Mouse (Mus musculus) gastrocnemius, postnatal 10 days (tissue): ENCODE results near the gene Dclk3. TPM values are rescaled to one million over a fixed set of nuclear protein-coding genes. Genes with fewer than 3 reads are reported as not detected.

Experiments used
- DNase-seq: peaks from one replicate; pipeline ENCODE4 v3.0.0; 2021; ENCODE audit warnings: mixed read lengths
- total RNA-seq, 2 experiments: library from RNA; stranded (reverse); gene quantifications; 2 replicates each; pipeline ENCODE4 v1.2.3; 2021

Gene Dclk3
- total RNA-seq, 2 experiments from 2014 or later: 1.2 to 1.4 TPM

DNA sequence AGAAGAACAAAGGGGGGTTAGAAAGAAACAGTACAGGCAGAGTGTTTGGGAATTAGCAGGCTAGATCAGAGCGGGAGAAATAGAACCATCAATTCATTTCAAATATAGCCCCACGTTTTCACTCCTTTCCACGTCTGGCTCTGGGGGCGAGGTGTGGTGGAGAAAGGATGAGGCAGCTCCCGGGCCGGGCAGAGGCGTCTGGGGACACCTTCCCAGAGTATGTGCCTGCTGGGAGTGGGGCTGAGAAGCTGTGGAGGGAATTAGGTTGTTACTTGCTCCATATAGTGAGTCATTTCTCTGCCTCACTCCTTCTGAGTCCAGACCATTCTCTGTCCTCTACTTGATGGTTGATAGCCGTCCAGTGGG is 938 bp downstream of the Dclk3 start:
- DNase-seq: no peak

DNA sequence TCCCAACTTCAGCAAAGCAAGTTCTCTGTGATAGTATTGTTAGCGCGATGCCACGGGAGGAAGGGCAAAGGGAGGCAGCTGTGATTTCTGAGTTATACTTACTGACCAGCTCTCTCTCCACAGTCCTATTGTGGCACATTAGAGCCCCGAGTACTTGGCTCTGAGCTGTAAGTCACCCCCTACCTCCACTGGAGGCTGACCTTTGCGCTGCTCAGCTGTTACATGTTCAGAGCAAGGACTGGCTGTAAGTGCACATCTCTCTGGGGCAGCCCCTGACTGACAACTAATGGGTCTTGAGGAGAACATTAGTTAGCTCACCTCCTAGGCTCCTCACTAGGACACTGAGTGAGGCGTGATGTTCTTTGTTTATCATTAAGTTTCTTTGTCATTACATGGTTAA is 1.6 kb downstream of the Dclk3 start:
- no peak for DNase-seq

DNA sequence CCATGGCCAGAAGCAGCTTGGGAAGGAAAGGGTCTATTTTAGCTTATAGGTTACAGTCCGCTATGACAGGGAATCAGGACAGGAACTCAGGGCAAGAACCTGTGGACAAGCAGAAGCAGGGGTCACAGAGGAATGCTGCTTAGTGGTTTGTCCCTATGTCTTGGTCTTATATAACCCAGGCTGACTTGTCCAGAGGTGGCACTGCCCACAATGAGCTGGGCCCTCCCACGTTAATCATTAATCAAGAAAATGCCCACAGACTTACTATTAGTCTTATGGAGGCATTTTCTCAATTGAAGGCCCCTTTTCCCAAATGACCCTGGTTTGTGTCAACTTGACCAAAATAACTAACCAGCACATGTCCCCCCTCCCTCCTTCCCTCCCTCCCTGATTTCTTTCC is 2.3 kb downstream of the Dclk3 start:
- DNase-seq: no peak

DNA sequence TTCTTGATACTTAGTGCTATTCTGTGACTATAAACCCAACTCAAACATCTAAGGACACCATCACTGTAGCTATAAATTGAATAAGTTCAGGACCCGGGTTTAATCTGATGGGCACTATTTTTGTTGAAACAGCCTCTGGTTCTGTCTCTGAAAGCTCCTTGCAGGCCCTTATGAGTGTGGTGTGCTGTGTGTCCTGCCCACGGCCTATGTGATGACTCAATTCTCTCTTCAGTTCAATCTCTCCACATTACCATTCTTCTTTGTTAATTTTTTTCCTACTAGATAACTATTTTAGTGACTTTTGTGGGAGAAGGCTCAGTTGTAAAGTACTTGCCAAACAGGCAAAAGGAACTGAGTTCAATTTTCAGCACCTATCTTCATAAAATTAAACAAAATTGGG is 7.3 kb downstream of the Dclk3 start:
- DNase-seq: no peak

DNA sequence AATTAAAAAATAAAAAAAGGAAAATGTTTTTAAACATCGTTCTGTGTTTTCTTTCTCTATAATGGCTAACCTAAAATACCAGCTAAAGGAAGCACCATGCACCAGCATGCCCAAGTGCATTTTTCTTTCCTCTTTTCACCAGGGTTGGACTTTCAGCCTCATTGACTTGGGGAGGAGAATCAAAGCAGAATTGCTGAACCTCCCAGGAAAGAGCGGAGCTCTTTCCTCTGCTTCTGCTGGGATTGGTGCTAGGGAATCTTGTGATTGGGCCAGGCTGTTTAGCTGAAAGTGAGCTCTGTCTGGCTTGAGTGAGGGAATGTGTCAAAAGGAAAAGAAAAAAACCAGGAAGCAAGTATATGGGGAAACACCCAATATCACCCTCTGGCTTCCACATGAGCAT is 10.1 kb downstream of the Dclk3 start:
- no peak for DNase-seq

DNA sequence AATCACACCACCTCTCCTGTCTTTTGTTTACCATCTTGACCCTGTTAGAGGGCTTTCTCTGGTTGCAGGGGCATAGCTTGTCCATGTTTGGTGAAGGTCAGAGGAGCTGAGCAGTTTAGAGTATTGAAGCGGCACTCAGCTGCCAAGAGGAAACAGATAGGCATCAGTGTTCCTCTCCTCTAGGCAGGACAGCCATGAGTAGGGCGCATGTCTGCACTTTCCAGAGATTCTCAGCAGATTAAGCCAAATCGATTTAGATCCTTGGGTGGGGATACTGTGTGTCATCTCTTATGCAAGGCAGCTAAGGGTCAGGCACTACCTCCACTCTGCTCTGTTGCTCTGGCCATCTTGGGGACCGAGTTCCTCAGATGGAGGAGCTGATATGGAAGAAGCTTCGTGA is 11.0 kb downstream of the Dclk3 start:
- DNase-seq: no peak

DNA sequence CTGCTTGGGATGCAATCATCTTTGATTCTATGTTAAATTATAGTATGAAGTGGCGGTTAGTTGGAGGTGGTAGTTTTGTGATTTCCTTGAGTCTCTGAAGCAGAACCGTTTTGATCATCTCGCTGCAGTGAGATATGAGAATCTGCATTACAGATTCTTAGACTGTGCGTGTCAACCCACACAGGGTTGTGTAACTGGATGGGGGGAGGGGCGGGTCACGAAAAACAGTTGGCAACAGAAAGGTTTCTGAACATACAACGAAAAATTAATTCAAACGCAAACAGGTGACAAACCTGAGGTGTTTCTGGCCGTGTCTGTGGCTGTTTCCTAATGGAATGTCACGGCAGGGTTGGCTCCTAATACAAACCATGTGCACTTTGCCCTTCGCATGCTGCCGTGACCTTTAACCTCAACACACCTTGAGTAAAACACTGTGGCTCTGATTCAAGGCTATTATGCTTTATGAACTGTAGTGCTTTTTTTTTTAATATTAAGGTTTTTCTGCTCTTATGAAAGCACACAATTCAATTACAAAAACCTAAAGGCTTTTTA is 12.0 kb downstream of the Dclk3 start:
- no peak for DNase-seq

DNA sequence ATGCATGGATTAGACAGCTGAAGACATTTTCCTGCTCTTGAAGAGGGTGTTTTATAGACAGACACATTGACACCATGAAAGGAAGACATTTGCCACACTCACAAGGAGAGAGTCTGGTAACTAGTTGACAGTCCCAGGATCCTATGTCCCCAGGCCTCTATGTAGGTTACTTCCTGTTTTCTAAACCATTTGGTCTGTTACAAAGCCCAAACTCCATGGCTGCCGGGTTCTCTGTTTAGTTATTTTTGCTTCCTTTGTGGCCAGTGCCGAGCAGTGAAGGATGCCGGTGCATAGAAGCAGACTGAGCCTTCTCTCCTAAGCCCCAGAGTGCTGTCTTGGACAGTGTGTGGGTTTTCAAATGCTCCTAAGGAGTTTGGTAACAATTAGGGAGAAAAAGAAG is 15.0 kb downstream of the Dclk3 start:
- no peak for DNase-seq

DNA sequence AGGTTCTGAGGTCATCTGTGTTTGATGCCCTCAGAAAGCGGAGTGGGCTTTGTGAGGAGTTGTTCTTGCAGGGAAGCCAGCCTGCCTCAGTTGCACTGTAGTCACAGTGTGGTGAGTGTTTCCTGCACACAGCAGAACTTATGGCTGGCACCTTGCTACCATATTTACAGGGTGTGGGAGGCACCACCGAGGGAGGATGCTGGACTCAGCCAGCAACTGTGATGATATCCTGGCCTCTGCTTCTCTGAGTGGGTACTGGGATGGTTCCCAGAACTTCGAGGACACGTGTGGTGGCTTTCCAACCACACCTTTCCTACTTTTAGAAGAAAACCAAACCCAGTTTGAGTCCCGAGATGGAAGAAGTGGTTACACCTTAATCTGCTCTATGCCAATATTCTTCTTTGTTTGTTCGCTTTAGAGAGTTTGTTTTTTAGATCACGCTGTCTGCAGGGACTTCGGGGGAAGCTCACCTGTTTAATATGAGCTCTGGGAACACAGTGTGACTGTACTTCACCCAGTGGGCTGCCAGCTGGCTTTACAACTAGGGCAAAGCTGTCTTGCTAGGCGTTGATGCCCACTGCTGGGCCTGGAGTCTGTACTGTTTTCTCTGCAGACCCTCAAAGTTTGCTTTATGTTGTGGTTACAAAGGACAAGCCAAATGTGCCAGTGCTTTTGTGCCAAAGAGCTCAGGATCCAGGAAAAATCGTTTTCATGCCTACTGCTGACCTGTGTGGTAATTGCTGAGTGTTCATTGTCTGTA is 18.5 kb downstream of the Dclk3 start:
- no peak for DNase-seq

DNA sequence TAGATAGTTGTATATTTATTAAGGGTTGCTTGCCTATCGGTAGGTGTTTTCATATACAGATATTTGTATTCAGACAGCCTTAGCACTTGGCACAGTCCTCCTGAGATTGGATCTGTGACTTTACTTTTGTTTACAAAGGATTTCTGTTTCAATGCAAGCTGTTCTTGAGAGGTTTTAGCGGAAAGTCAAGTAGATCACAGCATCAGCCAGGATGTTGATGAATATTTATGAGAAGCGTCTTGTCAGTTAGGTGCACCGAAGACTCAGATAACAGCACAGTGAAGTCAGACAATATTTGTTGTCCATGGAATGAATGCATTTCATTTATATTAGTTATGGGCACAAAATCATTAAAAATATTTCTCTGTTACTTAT is 19.0 kb downstream of the Dclk3 start:
- no peak for DNase-seq

DNA sequence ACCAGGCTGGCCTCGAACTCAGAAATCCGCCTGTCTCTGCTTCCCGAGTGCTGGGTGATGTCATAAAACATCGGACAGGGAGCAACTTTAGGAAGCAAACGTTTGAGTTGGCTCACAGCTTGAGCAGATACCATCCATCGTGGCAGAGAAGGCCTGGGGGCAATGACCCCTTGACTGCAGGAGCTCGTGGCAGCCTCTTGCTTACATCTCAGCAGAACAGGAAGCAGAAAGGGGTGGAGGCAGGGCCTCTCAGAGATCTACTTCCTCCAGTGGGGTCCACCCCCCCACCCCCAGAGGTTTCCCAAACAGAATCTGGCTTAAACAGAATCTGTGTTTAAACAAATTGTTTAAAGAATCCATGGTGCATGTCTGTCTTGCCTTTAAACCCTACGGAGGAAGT is 20.6 kb downstream of the Dclk3 start:
- no peak for DNase-seq

DNA sequence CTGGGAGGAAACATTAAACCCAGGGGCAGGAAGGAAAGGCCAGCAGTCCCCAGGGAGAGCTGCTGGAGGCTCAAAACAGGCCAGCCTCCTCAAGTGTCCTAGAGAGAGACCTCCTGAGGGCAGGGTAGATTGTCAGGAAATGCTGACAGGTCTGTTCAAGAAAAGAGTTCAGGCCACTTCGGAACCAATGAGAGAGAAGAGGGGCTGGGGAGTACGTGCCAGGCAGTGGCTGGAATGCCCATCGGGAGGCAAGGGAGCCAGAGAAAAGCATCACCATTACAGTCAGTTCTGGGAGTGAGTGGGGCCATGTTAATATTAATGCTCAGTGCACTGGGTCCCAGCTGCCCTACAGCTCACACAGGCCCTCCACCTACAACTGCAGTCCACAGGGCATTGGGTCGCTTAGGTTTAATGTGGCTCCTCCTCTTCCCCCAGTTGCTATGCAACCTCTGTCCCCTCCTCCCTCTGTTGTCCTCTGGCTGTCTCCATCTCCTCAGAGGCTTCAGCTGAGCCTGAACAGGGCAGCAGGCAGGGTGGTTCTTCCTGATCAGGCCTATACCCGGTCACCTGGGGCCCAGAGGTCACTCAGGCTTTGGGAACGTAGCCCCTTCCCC is 21.4 kb downstream of the Dclk3 start:
- no peak for DNase-seq

DNA sequence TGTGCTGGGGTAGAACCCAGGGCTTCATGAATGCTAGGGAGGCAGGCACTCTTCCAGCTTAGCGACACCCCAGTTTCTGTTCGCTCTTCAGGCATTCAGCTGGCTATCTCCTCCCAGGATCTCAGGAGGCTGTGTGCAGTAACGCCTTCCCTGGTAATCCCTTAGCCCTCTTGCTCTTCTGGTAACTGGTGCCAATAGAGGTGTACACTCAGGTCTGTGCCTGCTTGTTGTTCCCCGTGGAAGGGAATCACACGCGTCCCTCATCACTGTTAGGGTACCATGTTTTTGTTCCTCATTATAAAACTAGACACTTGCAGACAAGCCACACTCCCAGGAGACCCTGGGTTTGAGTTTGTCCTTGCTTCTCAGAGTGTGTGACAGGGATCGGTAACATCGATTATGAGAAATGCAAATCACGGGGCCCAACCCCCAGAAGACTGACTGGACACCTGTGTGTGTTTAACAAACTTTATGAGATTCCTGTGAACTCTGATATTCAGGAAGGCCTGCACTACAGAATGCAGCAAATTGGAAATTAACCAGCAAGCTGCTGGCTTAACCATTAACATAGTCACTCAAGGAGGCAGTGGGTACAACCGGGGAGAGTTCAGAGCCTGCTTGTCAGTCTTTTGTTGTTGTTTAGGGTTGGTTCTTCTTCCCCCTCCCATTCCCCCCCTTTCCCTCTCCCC is 22.7 kb downstream of the Dclk3 start:
- DNase-seq: no peak

DNA sequence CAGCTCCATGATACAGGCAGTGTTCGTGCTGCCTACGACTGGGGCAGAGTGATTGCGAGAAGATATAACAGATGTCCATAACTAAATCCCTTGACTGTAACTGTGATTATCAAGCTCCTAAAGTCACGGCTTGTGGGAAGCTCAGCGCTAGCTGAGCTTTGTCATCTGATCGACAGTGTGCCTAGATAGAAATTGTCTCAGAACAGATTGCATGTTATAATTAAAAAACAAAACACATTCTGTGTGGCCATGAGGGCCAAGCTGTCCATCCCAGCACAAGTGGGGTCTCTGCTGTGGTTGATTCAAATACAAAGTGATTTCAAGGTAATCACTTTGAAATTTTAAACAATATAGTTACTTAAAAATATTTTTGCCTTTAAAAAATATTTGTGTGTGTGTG is 26.8 kb downstream of the Dclk3 start:
- no peak for DNase-seq

DNA sequence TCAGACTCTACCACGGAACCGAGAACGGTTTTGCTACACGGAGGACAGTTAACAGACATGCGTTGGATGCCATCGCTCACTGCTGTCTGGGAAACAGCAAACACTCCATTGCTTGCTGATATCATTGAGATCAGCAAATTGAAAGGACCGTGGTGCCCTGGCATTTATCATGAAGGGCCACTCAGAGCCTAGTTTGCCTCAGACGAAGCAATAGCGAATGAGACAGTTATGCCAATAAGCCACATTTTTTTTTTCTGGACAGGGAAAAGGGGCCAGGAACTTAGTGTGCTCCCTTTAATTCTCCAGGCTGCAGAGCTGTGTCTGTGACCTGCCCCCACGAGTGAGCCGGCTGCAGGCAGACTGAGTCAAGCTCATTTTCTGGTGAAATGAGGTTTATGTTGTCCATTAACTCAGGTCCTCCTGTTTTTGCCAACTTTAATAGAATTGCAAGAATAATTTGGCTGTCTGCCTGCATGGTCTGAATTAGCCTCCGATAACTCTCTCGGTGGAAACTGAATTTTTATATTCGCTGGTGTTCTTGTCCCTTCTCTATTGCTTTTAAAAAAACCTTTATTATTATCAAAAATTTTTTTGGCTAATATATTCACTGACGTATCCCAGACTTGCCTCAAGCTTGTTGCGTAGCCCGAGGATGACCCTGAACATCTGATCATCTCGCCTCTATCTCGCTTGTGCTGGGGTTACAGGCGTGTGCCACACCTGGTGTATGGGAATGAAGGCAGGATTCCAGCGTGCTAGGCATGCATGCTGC is 35.0 kb downstream of the Dclk3 start:
- DNase-seq: no peak

DNA sequence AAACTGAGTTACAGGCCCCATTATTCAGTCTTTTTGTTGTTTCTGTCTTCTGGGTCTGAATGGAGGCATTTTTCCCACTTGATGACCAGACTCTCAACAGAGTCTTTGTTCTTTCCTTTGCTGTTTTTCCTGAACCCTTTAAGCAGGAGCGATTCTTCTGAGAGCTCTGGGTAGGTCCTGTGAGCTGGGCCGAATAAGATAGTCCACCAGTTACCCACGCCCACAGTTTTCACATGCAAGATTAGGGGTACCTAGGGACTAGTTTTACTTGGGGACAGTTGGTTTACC is 35.5 kb downstream of the Dclk3 start:
- no peak for DNase-seq

DNA sequence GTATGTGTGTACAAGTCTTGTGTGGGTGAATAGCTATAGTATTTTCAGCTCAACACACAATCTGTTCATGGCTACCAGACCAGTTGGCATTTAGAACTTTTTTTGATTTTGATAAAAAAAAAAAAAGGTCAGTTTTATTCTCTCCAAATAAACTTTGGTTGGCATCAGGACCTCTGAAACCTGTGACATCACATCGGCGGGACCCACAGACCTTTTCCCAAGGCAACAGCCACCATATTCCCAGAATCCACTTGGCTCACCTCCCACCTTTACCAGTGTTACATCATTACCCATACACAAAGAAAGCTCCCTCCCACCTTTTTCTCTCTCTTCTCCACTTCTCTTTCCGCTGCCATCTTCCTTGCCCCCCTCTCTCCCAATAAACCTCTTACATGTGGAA is 36.4 kb downstream of the Dclk3 start:
- DNase-seq: no peak

DNA sequence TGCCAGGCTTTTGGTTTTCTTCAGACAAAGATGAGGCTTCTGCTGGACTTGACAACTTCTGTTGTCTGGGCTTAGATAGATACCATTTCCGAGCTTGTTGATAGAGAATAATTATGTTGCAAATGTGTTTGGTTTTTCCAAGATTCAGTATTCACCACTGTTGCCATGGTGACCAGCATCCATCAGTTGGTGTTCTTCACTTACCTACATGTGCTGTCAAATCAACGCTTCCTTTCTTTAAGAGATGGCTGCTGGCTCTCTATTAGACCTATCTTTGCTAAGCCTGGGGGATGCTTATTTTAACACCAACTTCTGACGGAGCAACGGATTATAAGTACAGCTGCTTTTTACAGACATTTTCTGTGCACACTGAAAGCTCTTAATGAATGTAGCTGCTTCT is 37.1 kb downstream of the Dclk3 start:
- DNase-seq: no peak

DNA sequence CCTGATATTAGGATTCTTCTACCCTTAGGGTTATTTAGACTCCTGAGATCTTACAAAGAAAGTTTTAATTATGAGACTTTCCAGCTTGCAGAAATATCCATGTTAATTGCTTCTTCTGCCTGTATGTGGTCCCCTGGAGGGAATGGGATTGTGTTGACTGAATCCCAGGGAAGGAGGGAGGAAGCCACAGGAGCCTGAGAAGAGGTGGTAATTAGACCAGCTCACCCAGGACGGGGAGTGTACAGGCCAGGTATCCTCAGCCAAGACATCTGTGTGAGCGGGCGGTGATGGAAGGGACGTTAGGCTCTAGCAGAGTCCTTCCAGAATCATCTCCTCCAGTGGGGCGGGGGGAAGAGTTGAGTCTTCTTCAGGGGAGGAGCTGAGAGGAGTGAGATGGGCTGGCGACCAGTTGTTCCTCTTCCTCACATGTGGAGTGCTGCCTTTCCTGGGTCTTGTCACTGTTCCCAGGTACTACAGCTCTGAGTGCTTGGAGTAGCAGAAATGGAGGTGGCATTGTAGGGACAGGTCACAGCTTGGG is 37.7 kb downstream of the Dclk3 start:
- no peak for DNase-seq

DNA sequence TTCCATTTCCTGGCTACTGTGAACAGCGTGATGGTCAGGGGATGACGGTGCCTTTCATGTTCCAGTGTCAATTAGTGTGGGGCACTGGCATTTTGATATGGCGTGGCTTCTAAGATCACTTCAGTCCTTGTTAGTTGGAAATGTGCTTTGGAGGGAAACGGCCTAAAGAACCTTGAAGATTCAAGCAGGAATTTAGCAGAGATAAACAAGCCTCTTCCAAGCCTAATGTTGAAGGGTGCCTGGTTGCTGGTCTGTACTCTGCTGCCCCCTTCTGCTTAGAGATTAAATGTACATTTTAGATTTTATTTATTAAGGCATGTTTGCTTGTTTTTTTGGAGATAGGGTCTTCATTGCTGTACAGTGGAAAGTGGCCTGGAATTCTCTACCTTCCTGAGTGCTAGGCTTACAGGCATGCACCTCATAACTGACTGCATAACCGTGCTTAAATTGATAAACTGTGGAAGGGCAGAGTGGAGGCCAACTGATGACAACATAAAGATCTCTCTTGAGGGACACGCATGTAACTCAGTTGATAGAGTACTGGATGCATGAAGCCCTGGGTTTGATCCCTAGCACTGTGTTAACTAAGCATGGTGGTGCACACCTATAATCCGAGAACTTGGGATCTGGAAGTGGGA is 40.1 kb downstream of the Dclk3 start:
- no peak for DNase-seq

DNA sequence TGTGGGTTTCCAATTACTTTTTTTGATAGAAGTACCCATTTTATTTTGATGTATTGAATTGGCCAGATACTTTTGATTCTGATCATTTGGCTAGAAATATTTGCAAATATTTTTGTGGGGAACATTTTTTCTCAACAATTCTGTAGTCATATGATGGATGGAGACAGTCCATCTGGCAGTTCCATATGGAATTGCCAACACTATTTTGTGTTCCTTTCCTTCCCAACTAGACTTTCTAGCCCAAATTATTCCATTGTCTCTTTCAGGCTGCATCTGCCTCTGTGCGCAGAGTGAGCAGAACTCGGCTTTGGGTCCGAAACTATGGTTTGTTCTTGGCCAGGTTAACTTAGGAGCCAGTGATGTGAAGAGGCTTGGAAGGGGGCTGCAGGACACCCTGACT is 42.1 kb downstream of the Dclk3 start:
- no peak for DNase-seq
